Mouse (Mus musculus) T-helper 17 cell (primary cell): Measurements from ENCODE around the gene Igf1.

Source experiments
- in situ Hi-C, 2 experiments: fragments of 300-600 bp; cut with MboI, MseI; formaldehyde crosslinking; loops; 1 replicate in 1 of 2; 2 replicates in 1 of 2; pipeline ENCODE4 v1.15.1; 2025; ENCODE audit warnings: high pct_unique_total_duplicates in 2 of 2

Igf1 gene

GRCm38 (mm10) chr10:87858013-87858806 is at the start of gene Igf1:
Gene Igf1 (plus strand): TSS chr10:87858265.
- in situ Hi-C loops: loop anchor here (5.0 kb wide), 2 partner anchors 444 to 449 kb away; no protein-coding TSS in a partner anchor

- in situ Hi-C loops: no loop called here
Measured at GRCm38 (mm10) chr10:87812157-87813072, 45.6 kb upstream of the Igf1 start.

- in situ Hi-C loops: no loop called here
Measured at GRCm38 (mm10) chr10:87813073-87813590, 44.9 kb upstream of the Igf1 start.

GRCm38 (mm10) chr10:87816861-87817260 is 41.2 kb upstream of the Igf1 start:
- in situ Hi-C loops: loop anchor here in 1 of 2 experiments (5.0 kb wide), 1 partner anchor 50 kb away; no protein-coding TSS in a partner anchor

- in situ Hi-C loops: loop anchor here in 1 of 2 experiments (5.0 kb wide), 1 partner anchor 50 kb away; no protein-coding TSS in a partner anchor
Measured at GRCm38 (mm10) chr10:87817786-87818185, 40.3 kb upstream of the Igf1 start.

- in situ Hi-C loops: no loop called here
Measured at GRCm38 (mm10) chr10:87821906-87822305, 36.2 kb upstream of the Igf1 start.

- in situ Hi-C loops: loop anchor here in 1 of 2 experiments (25.0 kb wide), 1 partner anchor 657 kb away; no protein-coding TSS in a partner anchor
Measured at GRCm38 (mm10) chr10:87830012-87830411, 28.1 kb upstream of the Igf1 start.

- in situ Hi-C loops: loop anchor here in 1 of 2 experiments (25.0 kb wide), 1 partner anchor 657 kb away; no protein-coding TSS in a partner anchor
Measured at GRCm38 (mm10) chr10:87830639-87831038, 27.4 kb upstream of the Igf1 start.

GRCm38 (mm10) chr10:87832101-87832500 is 26.0 kb upstream of the Igf1 start:
- in situ Hi-C loops: loop anchor here in 1 of 2 experiments (25.0 kb wide), 1 partner anchor 655 kb away; no protein-coding TSS in a partner anchor

GRCm38 (mm10) chr10:87839454-87839853 is 18.6 kb upstream of the Igf1 start:
- in situ Hi-C loops: loop anchor here in 1 of 2 experiments (25.0 kb wide), 1 partner anchor 648 kb away; no protein-coding TSS in a partner anchor

- in situ Hi-C loops: loop anchor here in 1 of 2 experiments (25.0 kb wide), 1 partner anchor 645 kb away; no protein-coding TSS in a partner anchor
Measured at GRCm38 (mm10) chr10:87842501-87842900, 15.6 kb upstream of the Igf1 start.

- in situ Hi-C loops: loop anchor here in 1 of 2 experiments (25.0 kb wide), 1 partner anchor 642 kb away; no protein-coding TSS in a partner anchor
Measured at GRCm38 (mm10) chr10:87844917-87845552, 13.0 kb upstream of the Igf1 start.

- in situ Hi-C loops: loop anchor here in 1 of 2 experiments (25.0 kb wide), 1 partner anchor 639 kb away; no protein-coding TSS in a partner anchor
Measured at GRCm38 (mm10) chr10:87847882-87848281, 10.2 kb upstream of the Igf1 start.

GRCm38 (mm10) chr10:87848419-87848818 is 9.6 kb upstream of the Igf1 start:
- in situ Hi-C loops: loop anchor here in 1 of 2 experiments (25.0 kb wide), 1 partner anchor 639 kb away; no protein-coding TSS in a partner anchor

- in situ Hi-C loops: no loop called here
Measured at GRCm38 (mm10) chr10:87851492-87851891, 6.6 kb upstream of the Igf1 start.

- in situ Hi-C loops: no loop called here
Measured at GRCm38 (mm10) chr10:87854408-87854807, 3.7 kb upstream of the Igf1 start.

- in situ Hi-C loops: loop anchor here (5.0 kb wide), 2 partner anchors 447 to 452 kb away; no protein-coding TSS in a partner anchor
Measured at GRCm38 (mm10) chr10:87855423-87856122, 2.5 kb upstream of the Igf1 start.

- in situ Hi-C loops: loop anchor here (5.0 kb wide), 2 partner anchors 445 to 450 kb away; no protein-coding TSS in a partner anchor
Measured at GRCm38 (mm10) chr10:87857215-87857955, 680 bp upstream of the Igf1 start.

GRCm38 (mm10) chr10:87858939-87859338 is 874 bp downstream of the Igf1 start:
- in situ Hi-C loops: loop anchor here (5.0 kb wide), 2 partner anchors 443 to 448 kb away; no protein-coding TSS in a partner anchor
